Mouse (Mus musculus) lung, postnatal 25 days (tissue): ENCODE results near the gene Tuba1a.
A peak's percentile ranks its signal among the peaks of the same experiment; 100 is the strongest.
"Not testable (repeated sequence)": the region's sequence is repeated elsewhere in the genome, so short reads cannot be mapped to it uniquely, and the experiment has no call there.

Experiments used
- DNase-seq: peaks from one replicate; pipeline ENCODE4 v3.0.0; 2022; ENCODE audit warnings: low spot score

Tuba1a gene

DNA sequence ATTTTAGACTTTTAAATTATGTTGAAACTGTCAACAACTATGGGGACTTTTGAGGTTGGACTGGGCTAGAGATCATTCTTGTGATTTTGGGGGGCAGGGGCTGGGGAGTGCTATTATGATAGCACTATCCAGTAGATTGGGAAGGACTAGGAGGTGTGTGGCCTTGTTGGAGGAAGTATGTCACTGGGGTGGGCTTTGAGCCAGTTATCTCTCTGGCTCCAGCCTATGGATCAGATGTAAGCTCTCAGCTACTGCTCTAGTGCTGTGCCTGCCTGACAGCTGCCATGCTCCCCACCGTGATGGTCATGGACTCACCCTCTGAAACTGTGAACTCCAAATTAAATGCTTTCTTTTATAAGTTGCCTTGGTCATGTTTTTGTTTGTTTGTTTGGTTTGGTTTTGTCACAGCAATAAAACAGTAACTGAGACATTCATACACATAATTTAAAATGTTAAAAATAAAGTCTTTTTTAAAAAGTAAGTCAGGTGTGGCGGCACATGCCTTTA, 30.4 kb downstream of the Tuba1a start:
- DNase-seq: no peak

DNA sequence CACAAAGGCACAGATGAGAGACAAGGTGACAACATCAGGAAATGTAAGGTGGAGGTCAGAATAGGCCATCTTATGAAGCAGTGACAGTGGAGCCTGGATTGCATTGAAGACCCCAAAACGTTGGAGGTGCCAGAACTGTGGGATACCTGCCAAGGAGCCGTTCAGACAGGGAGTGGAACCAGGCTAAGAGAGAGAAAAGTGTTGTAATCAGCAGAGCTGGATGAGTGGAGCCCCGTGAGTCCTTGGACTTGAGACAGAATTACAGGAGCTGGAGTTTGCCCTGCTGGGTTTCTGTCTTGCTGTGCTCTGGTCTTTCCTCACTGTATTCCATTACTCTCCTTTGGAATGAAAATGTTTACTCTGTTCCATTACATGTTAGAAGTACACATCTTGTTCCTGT, 30.9 kb downstream of the Tuba1a start:
- peak; percentile 21 for DNase-seq

DNA sequence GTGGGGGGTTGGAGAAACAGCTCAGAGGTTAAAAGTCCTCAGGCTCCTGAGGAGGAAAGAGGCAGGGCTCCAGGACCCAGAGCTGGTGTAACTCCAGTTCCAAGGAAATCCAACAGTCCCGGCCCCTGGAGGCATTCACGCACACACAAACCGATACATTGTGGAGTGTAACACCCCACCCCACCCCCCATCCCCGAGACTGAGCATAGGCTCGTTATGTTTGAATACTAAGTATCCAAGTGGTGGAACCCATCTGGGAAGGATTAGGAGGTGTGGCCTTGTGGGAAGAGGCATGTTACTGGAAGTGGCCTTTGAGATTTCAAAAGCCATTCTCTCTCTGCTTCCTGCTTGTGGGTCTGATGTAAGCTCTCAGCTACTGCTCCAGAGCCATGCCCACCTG, 32.0 kb downstream of the Tuba1a start:
- no peak for DNase-seq

DNA sequence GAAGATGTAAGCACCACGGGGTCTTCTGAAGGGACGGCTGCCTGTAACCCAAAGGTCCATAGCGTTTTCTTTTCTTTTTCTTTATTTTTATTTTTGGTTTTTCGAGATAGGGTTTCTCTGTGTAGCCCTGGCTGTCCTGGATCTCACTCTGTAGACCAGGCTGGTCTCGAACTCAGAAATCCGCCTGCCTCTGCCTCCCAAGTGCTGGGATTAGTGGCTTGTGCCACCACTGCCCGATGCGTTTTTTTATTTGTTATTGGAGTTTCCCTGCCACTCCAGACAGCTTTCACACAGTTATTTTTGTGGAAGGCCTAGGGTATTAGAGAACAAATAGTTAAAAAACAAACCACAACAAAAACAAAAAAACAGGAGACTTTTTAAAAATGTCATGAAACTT, 35.0 kb downstream of the Tuba1a start:
- not testable (repeated sequence) for DNase-seq

DNA sequence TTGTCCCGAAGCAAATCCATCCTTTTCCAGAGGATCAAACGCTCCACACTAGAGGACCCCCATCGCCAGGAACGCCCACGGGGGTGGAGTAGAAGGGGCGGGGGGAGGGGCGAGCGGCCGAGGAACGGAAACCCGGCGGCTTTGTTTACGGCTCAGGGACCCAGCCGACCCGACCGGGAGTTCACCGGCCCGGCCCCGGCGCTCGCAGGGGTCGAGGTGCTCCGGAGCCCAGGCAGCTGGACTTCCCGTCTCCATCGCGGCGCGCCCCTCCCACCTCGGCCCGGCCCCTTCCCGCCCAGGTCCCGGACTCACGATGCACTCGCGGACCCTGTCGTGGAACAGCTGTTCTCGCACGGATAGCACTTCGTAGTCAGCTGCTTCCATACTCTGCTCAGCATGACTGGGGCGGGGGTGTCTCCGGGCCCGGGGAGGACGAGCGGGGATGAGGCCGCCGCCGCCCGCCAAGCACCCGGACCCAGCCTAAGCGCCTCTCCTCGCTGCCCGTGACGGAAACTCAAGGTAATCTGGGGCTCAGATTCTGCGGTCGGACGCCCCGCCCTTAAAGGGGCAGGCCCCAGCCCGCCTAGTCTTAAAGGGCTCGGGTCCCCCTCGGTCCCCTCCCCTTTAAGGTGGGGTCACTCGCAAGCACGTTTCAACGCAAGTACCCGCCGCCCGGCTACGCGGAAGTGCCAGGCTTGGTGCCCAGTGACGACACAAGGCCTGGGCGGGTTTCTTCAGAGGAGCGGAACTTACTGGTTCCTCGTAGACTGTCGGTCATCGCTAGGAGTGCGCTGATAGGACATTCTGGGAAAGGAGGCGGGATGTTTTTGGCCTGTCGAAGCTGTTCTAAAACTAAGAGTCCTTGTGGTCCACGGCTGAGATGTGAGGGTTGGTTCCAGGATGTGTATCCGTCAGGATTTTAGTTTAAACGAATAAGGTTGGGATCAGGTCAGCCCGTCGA, 35.7 kb downstream of the Tuba1a start, which contains the start of gene Lmbr1l:
TSS of gene Lmbr1l (minus strand) at position 694 of the 961 bp plus-strand sequence.
- DNase-seq: peak; percentile 100

DNA sequence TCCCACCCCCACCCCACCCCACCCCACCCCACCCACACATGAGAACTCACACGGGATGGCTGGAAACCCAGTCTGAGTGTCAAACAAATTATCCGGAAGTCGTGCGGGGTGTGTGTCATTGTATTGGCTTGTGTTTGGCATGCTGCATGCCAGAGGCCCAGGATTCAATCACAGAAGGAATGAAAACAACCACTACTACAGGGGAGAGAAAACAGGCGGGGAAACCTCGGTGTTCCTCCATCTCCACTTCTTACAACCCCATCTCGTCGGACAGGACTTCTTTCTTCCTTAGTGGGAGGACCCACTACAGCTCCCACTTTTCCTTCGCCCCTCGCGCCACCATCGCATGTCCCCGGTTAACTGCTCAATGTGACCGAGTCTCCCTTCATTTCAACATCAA, 36.4 kb downstream of the Tuba1a start:
- no peak for DNase-seq

DNA sequence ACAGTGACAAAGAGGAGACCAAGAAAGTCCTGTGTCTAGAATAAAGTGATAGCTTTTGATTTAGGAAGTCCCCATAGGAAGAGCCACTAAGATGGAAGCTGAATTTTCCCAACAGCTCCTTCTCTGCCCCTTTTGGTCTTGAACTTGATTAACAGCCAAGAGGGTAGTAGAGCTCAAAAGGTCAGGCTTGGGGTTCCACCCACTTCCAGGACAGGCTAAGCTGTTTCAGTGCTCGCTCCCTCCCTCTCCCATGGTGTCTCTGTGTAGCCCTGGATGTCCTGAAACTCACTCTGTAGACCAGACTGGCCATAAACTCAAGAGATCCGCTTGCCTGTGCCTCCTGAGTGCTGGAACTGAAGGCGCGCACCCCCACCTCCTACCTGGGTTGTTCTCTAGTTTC, 37.5 kb downstream of the Tuba1a start:
- no peak for DNase-seq

DNA sequence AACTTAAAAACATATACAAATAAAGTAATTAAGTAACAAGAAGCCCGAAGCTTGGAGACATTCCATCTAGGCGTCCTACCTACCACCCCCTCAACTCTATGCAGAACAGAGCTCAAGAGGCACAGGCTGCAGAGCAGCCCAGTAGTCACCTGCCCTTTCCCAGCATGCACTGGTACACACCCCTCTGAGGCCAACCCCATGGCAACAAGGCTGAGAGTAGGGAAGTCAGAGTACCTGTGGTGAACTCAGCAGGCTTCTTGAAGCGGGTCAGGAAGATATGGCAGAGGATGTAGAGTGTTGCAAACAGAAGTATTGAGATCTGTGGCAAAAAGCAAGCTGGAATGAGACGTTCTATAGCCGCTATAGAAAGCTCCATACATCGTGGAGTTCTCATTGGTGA, 38.6 kb downstream of the Tuba1a start:
- DNase-seq: no peak

DNA sequence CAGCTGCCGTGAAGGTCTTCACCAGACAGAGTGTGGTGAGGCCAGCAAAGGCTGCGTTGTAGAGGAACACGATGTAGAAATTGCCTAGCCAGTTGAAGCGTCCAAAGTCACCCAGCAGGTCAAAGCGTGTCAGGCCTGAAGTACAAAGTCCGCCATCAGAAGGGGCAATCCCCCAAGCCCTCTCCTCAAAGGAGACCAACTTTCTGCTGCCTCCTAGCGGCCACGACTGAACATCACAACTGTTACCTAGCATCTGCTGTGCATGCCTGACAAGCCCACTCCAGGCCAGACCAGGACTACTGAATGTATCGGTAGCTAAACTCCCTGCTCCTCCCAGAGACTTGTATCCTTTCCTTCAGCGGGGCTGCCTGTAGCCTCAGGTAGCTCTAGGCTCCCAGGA, 48.8 kb downstream of the Tuba1a start:
- DNase-seq: no peak

DNA sequence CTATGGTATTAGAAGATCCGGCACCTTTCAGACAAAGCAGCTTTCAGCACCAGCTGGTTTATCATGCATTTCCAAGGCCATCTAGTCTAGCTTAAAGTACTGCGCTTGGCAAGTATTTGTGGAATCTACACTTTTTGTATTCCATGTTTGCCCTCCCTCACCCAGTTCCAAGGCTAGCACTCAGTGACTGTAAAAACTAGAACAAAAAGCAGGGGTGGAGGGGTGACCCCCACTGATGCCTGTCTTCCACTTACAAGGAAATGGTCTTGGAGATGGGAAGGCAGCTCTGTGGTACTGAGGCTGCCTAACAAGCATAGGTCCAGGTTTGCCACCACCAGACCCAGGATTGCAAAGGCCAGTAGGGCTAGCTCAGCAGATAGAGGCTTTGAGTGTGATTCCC, 50.9 kb downstream of the Tuba1a start:
- no peak for DNase-seq

DNA sequence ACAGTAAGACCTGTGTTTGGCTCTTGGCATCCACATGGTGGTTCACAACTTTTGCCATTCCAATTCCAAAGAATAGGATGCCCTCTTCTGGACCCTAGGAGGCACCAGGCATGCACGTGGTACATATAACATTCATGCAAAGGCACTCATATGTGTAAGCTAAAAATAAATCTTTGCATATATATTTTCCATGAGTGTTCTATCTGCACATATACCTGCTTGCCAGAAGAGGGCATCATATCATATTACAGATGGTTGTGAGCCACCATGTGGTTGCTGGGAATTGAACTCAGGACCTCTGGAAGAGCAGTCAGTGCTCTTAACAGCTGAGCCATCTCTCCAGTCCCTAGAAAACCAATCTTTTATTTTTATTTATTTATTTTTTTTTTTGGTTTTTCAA, 52.0 kb downstream of the Tuba1a start:
- DNase-seq: no peak
